Mouse (Mus musculus): ENCODE results near the gene Lmntd1. TPM values are rescaled to one million over a fixed set of nuclear protein-coding genes. Genes with fewer than 3 reads are reported as not detected.

Lmntd1 gene
- polyA plus RNA-seq, 1 experiment from 2014 or later: 0.83 TPM

- Histone ChIP-seq H3K36me3 (no peaks in the 10 kb centered on the region), H3K4me1 (no peaks in the 10 kb centered on the region), H3K4me2 (replicated peaks) (no peak overlapping the region), H3K9ac (replicated peaks) (no peak overlapping the region), H3K9me3 (0 out of 2 replicates have a peak, but pooled peaks cover 3% of the 10 kb centered on the region), H3K27ac (replicated peaks) (no peak overlapping the region), H3K4me3 (no peak overlapping the region), H3K27me3 (no peaks in the 10 kb centered on the region)
- 27% methylated on average over 13 of the region's 13 CpGs for WGBS
- ATAC-seq (replicated peaks): peak; percentile 46; the same call in 1 of the 2 replicates
Observed at GRCm38 (mm10) chr6:145545927-145546641, 68.0 kb downstream of the Lmntd1 start.

- no peak for ATAC-seq (replicated peaks)
- Histone ChIP-seq H3K4me1 (no peaks in the 10 kb centered on the region), H3K9ac (replicated peaks) (no peak overlapping the region), H3K9me3 (0 out of 2 replicates have a peak, but pooled peaks cover 3% of the 10 kb centered on the region), H3K27ac (replicated peaks) (no peak overlapping the region), H3K4me3 (no peak overlapping the region), H3K4me2 (replicated peaks) (no peak overlapping the region), H3K36me3 (no peaks in the 10 kb centered on the region), H3K27me3 (no peaks in the 10 kb centered on the region)
- 89% methylated on average over 2 of the region's 2 CpGs for WGBS
Observed at GRCm38 (mm10) chr6:145544838-145545237, 69.3 kb downstream of the Lmntd1 start.

DNA sequence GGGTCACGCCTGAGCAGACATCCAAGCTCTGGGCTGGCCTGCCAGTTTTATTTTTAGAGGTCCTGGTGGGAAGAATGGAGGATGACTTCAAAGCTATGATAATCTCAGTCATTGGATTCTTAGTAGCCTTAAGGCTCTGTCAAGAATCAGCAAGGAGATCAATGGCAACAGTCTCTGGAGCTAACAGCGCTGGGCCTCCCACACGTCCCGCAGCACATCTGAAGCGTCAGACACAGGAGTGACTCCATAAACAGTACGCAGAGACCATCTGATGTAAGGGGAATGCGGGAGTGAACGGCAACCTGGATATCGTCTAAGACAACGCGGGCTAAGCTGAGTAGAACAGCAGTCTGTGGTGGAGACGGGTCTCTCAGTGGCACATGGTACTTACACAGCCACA, 69.8 kb downstream of the Lmntd1 start:
- no peak overlapping the region for H3K27ac ChIP-seq (replicated peaks)
- H3K4me1 ChIP-seq: no peaks in the 10 kb centered on the region
- no peak overlapping the region for H3K4me3 ChIP-seq
- no peaks in the 10 kb centered on the region for H3K27me3 ChIP-seq
- 89% methylated on average over 12 of the region's 12 CpGs for WGBS
- no peak for ATAC-seq (replicated peaks)
- H3K4me2 ChIP-seq (replicated peaks): no peak overlapping the region
- H3K36me3 ChIP-seq: no peaks in the 10 kb centered on the region
- H3K9me3 ChIP-seq: 0 out of 2 replicates have a peak, but pooled peaks cover 3% of the 10 kb centered on the region
- H3K9ac ChIP-seq (replicated peaks): no peak overlapping the region

- H3K4me1 ChIP-seq: no peaks in the 10 kb centered on the region
- H3K4me2 ChIP-seq (replicated peaks): no peak overlapping the region
- 59% methylated on average over 6 of the region's 6 CpGs for WGBS
- H3K27ac ChIP-seq (replicated peaks): no peak overlapping the region
- H3K36me3 ChIP-seq: no peaks in the 10 kb centered on the region
- no peaks in the 10 kb centered on the region for H3K27me3 ChIP-seq
- ATAC-seq (replicated peaks): no peak
- no peak overlapping the region for H3K4me3 ChIP-seq
- 0 out of 2 replicates have a peak, but pooled peaks cover 3% of the 10 kb centered on the region for H3K9me3 ChIP-seq
- H3K9ac ChIP-seq (replicated peaks): no peak overlapping the region
Observed at GRCm38 (mm10) chr6:145539568-145539859, 74.6 kb downstream of the Lmntd1 start.

DNA sequence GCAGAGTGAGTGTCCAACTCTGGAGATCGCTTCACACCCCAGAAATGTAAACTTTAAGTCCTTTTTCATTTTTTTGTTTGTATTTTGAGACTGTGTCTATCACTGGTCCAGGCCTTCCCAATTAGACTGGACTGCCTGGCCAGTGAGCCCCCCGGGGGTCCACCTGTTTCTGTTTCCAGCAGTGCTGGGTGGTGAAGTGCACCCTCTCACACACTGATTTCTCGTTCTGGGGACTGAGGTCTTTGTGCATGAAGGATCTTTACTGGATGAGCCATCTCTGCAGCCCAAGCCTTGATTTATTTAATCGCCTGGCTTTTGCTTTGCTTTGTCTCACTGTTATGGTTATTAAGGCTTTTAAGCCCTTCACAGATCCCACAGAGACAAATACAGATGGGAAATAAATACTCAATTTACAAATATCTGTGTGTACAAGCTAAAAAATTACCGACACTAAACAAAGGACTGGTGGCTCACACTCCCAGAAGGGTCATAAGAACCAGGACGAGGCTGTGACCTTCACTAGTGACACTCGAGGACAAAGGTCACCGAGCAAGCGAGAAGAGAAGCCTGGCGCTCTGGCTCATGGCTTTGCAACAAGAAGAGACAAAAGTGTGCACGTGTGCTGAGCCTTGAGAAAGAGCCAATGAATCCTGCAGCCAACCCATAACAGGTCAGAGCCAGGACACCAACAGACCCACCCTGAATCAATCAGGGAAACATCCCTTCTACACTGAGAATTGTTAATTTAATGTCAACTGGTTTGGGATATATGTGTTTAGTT, 75.1 kb downstream of the Lmntd1 start:
- Histone ChIP-seq H3K9ac (replicated peaks) (no peak overlapping the region), H3K4me2 (replicated peaks) (no peak overlapping the region), H3K36me3 (no peaks in the 10 kb centered on the region), H3K4me1 (no peaks in the 10 kb centered on the region), H3K9me3 (0 out of 2 replicates have a peak, but pooled peaks cover 3% of the 10 kb centered on the region), H3K27ac (replicated peaks) (no peak overlapping the region), H3K27me3 (no peaks in the 10 kb centered on the region), H3K4me3 (no peak overlapping the region)
- 58% methylated on average over 11 of the region's 11 CpGs for WGBS
- no peak for ATAC-seq (replicated peaks)

GRCm38 (mm10) chr6:145530464-145530863, 83.7 kb downstream of the Lmntd1 start:
- Histone ChIP-seq H3K4me1 (no peaks in the 10 kb centered on the region), H3K27me3 (no peaks in the 10 kb centered on the region), H3K27ac (replicated peaks) (no peak overlapping the region), H3K4me3 (no peak overlapping the region), H3K36me3 (no peaks in the 10 kb centered on the region), H3K9me3 (no peaks in the 10 kb centered on the region), H3K4me2 (replicated peaks) (no peak overlapping the region), H3K9ac (replicated peaks) (no peak overlapping the region)
- WGBS: 70% methylated on average over 3 of the region's 3 CpGs
- ATAC-seq (replicated peaks): no peak

- ATAC-seq (replicated peaks): no peak
- H3K4me3 ChIP-seq: no peak overlapping the region
- WGBS: 84% methylated on average over 9 of the region's 9 CpGs
Observed at GRCm38 (mm10) chr6:145523337-145523736, 90.8 kb downstream of the Lmntd1 start.

DNA sequence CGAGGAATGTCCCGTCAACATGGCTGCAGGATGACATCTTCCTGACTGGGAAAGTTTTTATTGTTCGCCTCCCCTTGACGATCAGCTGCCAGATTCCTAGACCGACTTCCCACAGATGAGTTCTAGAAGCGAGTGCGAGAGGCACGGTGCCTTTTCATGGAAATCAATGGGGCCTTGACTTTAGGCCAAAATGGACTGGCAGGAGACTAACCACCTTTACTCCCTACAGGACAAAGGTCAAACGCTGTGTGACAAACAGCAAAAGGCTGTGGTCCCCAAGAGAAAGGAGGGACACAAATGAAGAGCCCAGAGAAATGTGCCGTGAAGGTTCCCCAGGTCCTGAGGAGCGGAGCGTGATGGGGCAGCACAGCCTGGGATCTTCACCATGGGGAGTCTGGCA, 91.5 kb downstream of the Lmntd1 start:
- Histone ChIP-seq H3K4me2 (replicated peaks) (no peak overlapping the region), H3K27ac (replicated peaks) (no peak overlapping the region), H3K4me3 (no peak overlapping the region), H3K27me3 (no peaks in the 10 kb centered on the region), H3K36me3 (no peaks in the 10 kb centered on the region), H3K9me3 (no peaks in the 10 kb centered on the region), H3K4me1 (no peaks in the 10 kb centered on the region), H3K9ac (replicated peaks) (no peak overlapping the region)
- WGBS: 87% methylated on average over 12 of the region's 12 CpGs
- no peak for ATAC-seq (replicated peaks)

More at GRCm38 (mm10) chr6:145523337-145523736, 90.8 kb downstream of the Lmntd1 start:
- Histone ChIP-seq H3K27me3 (no peaks in the 10 kb centered on the region), H3K9me3 (no peaks in the 10 kb centered on the region), H3K27ac (replicated peaks) (no peak overlapping the region), H3K4me1 (no peaks in the 10 kb centered on the region), H3K36me3 (no peaks in the 10 kb centered on the region), H3K4me2 (replicated peaks) (no peak overlapping the region), H3K9ac (replicated peaks) (no peak overlapping the region)

GRCm38 (mm10) chr6:145517002-145517401, 97.1 kb downstream of the Lmntd1 start:
- no peaks in the 10 kb centered on the region for H3K27me3 ChIP-seq
- no peak overlapping the region for H3K27ac ChIP-seq (replicated peaks)
- 36% methylated on average over 10 of the region's 10 CpGs for WGBS
- no peak overlapping the region for H3K9ac ChIP-seq (replicated peaks)
- ATAC-seq (replicated peaks): 0 out of 2 replicates have a peak, but pooled peaks have one; percentile 32
- no peak overlapping the region for H3K4me2 ChIP-seq (replicated peaks)
- H3K9me3 ChIP-seq: no peaks in the 10 kb centered on the region
- no peaks in the 10 kb centered on the region for H3K36me3 ChIP-seq
- no peak overlapping the region for H3K4me3 ChIP-seq
- peaks cover 12% of the 10 kb centered on the region; the same call in 1 of the 2 replicates for H3K4me1 ChIP-seq

GRCm38 (mm10) chr6:145515859-145516581, 98.1 kb downstream of the Lmntd1 start:
- Histone ChIP-seq H3K4me2 (replicated peaks) (no peak overlapping the region), H3K36me3 (no peaks in the 10 kb centered on the region), H3K9ac (replicated peaks) (no peak overlapping the region), H3K27me3 (no peaks in the 10 kb centered on the region), H3K27ac (replicated peaks) (no peak overlapping the region), H3K4me1 (peaks cover 12% of the 10 kb centered on the region; the same call in 1 of the 2 replicates), H3K4me3 (no peak overlapping the region), H3K9me3 (no peaks in the 10 kb centered on the region)
- peak; percentile 39; the same call in 1 of the 2 replicates for ATAC-seq (replicated peaks)
- WGBS: 70% methylated on average over 10 of the region's 10 CpGs

DNA sequence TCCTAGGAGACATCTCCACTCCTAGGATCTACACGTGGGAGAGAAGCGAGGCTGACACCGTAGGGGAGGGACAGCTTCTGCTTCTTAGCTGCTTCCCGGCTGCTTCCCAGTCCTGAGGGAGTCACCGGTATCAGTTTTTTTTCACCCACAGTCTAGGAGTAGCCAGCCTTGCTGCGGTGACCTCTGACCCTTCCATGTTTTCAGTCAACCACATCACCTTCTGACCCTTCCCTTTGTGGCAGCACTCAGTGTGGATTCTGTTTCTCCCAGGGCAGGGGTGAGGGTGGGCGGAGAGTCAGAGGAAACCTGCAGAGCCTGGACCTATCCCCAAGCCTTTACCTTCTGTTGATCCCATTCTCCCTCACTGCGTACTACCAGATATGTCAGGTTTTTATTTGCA, 102.9 kb downstream of the Lmntd1 start:
- WGBS: 74% methylated on average over 8 of the region's 8 CpGs
- no peak for ATAC-seq (replicated peaks)
- H3K27me3 ChIP-seq: no peaks in the 10 kb centered on the region
- H3K27ac ChIP-seq (replicated peaks): no peak overlapping the region
- H3K9ac ChIP-seq (replicated peaks): no peak overlapping the region
- no peak overlapping the region for H3K4me3 ChIP-seq
- no peak overlapping the region for H3K4me2 ChIP-seq (replicated peaks)
- H3K4me1 ChIP-seq: peaks cover 4% of the 10 kb centered on the region; the same call in 1 of the 2 replicates
- H3K9me3 ChIP-seq: no peaks in the 10 kb centered on the region
- no peaks in the 10 kb centered on the region for H3K36me3 ChIP-seq

DNA sequence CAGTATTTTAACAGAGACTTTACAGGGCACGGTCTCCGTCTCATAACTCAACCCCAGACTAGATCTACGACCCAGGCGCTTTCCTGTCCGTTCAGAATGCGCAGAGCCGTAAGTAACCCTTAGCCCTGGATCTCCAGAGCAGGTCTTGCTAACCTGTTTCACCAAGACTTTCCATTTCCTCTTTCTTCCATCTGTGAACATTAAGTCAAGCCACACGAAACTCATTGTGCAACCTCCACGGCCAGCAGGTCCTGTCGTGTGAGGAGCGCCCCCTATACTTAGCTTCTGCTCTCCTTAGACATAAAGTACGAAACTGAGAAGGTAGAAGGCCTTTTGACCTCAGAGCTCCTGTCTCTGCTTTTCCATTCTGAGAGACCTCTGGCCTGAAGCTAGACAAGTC, 105.3 kb downstream of the Lmntd1 start:
- H3K4me1 ChIP-seq: no peaks in the 10 kb centered on the region
- no peak for ATAC-seq (replicated peaks)
- H3K27ac ChIP-seq (replicated peaks): no peak overlapping the region
- H3K9me3 ChIP-seq: peaks cover 2% of the 10 kb centered on the region; the same call in 1 of the 2 replicates
- H3K4me3 ChIP-seq: no peak overlapping the region
- H3K27me3 ChIP-seq: no peaks in the 10 kb centered on the region
- no peak overlapping the region for H3K4me2 ChIP-seq (replicated peaks)
- no peaks in the 10 kb centered on the region for H3K36me3 ChIP-seq
- WGBS: 89% methylated on average over 12 of the region's 12 CpGs
- H3K9ac ChIP-seq (replicated peaks): no peak overlapping the region
